Mouse (Mus musculus): Measurements from ENCODE around the gene Ddah2.

DNA sequence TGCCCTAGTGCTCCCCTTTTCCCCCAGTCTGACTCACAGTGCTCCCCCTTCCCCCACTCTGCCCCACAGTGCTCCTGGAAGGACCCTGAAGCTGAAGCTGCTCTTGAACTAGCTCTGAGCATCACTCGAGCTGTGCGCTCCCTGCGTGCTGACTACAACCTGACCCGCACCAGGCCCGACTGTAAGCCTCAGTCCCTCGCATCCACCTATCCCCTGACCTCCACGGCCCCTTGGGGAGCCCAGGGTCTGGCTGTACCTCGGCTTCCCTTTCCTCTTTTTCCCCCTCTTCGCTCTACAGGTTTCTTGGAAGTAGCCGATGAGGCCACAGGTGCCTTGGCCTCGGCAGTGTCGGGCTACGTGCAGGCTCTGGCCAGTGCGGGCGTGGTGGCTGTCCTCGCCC, 43.5 kb upstream of the Ddah2 start:
- TF ChIP-seq CTCF (IDR thresholded peaks at IDR 0.05; ENCODE audit: low read depth) (no peak), EP300 (IDR thresholded peaks at IDR 0.05; ENCODE audit: low read depth) (no peak)

Measured in liver, embryonic 14.5 days (tissue).